Mouse (Mus musculus) granulocyte monocyte progenitor cell, adult 5-6 weeks (primary cell): ENCODE measurements around the gene 1700014D04Rik. TPM values are rescaled to one million over a fixed set of nuclear protein-coding genes. Genes with fewer than 3 reads are reported as not detected.

Experiments
- ATAC-seq: replicated peaks from 2 replicates; pipeline ENCODE4 v1.8.0; 2016; ENCODE audit warnings: mild to moderate bottlenecking, moderate TSS enrichment, inconsistent platforms; ENCODE audit not compliant: poor library complexity, severe bottlenecking
- total RNA-seq, 2 experiments: library from RNA; stranded (forward) in 1 of 2; stranded (reverse) in 1 of 2; fragments of 200-712, 200-1000 nt in 1 of 2; fragments of >200 nt in 1 of 2; fragmentation: Nextera tagmentation in 1 of 2; gene quantifications; 2 replicates each; pipeline ENCODE4 v1.2.3; 2014 to 2017

Gene 1700014D04Rik
- total RNA-seq, 2 experiments from 2014 or later: not detected

- ATAC-seq: no peak
Observed at GRCm38 (mm10) chr13:59691478-59691877, 55.1 kb downstream of the 1700014D04Rik start.

Other genes starting within 250 kb of the 1700014D04Rik start
- 31.0 and 68.9 TPM in 2 replicates for gene Agtpbp1, start 161.5 kb downstream of the 1700014D04Rik start, total RNA-seq (2014; fragmentation: Nextera tagmentation)
- 56.4 and 67.5 TPM in 2 replicates for gene Agtpbp1, start 161.5 kb downstream of the 1700014D04Rik start, total RNA-seq (2017)
- 76.3 and 98.6 TPM in 2 replicates for gene Naa35, start 161.5 kb downstream of the 1700014D04Rik start, total RNA-seq (2014; fragmentation: Nextera tagmentation)
- gene Naa35, start 161.5 kb downstream of the 1700014D04Rik start, total RNA-seq (2017): 29.1 and 53.0 TPM in 2 replicates
- gene Golm1, start 70.9 kb downstream of the 1700014D04Rik start, total RNA-seq (2014; fragmentation: Nextera tagmentation): 7.2 and 11.5 TPM in 2 replicates
- gene Golm1, start 70.9 kb downstream of the 1700014D04Rik start, total RNA-seq (2017): 12.4 and 16.0 TPM in 2 replicates
- gene 4921517D22Rik, start 52.6 kb downstream of the 1700014D04Rik start, total RNA-seq (2014; fragmentation: Nextera tagmentation): not detected in 2 replicates
- not detected in 2 replicates for gene 4921517D22Rik, start 52.6 kb downstream of the 1700014D04Rik start, total RNA-seq (2017)
- gene Spata31d1a, start 36.4 kb downstream of the 1700014D04Rik start, total RNA-seq (2014; fragmentation: Nextera tagmentation): not detected in 2 replicates
- gene Spata31d1a, start 36.4 kb downstream of the 1700014D04Rik start, total RNA-seq (2017): not detected in 2 replicates
- gene Spata31d1b, start 34.5 kb downstream of the 1700014D04Rik start, total RNA-seq (2014; fragmentation: Nextera tagmentation): not detected in 2 replicates
- not detected in 2 replicates for gene Spata31d1b, start 34.5 kb downstream of the 1700014D04Rik start, total RNA-seq (2017)
- gene Spata31d1d, start 15.0 kb downstream of the 1700014D04Rik start, total RNA-seq (2014; fragmentation: Nextera tagmentation): not detected in 2 replicates
- gene Spata31d1d, start 15.0 kb downstream of the 1700014D04Rik start, total RNA-seq (2017): not detected in 2 replicates
- 47.4 and 55.1 TPM in 2 replicates for gene Isca1, start 23.1 kb upstream of the 1700014D04Rik start, total RNA-seq (2014; fragmentation: Nextera tagmentation)
- 23.4 and 25.8 TPM in 2 replicates for gene Isca1, start 23.1 kb upstream of the 1700014D04Rik start, total RNA-seq (2017)
- gene Gm49354, start 35.5 kb upstream of the 1700014D04Rik start, total RNA-seq (2014; fragmentation: Nextera tagmentation): not detected in 2 replicates
- not detected in 2 replicates for gene Gm49354, start 35.5 kb upstream of the 1700014D04Rik start, total RNA-seq (2017)
- 63.9 and 77.9 TPM in 2 replicates for gene Tut7, start 76.4 kb upstream of the 1700014D04Rik start, total RNA-seq (2014; fragmentation: Nextera tagmentation)
- 114 and 117 TPM in 2 replicates for gene Tut7, start 76.4 kb upstream of the 1700014D04Rik start, total RNA-seq (2017)